Mouse (Mus musculus): ENCODE results near the gene Copz1.
A peak's percentile ranks its signal among the peaks of the same experiment; 100 is the strongest.
"Not testable (repeated sequence)": the region's sequence is repeated elsewhere in the genome, so short reads cannot be mapped to it uniquely, and the experiment has no call there.

The Copz1 gene

DNA sequence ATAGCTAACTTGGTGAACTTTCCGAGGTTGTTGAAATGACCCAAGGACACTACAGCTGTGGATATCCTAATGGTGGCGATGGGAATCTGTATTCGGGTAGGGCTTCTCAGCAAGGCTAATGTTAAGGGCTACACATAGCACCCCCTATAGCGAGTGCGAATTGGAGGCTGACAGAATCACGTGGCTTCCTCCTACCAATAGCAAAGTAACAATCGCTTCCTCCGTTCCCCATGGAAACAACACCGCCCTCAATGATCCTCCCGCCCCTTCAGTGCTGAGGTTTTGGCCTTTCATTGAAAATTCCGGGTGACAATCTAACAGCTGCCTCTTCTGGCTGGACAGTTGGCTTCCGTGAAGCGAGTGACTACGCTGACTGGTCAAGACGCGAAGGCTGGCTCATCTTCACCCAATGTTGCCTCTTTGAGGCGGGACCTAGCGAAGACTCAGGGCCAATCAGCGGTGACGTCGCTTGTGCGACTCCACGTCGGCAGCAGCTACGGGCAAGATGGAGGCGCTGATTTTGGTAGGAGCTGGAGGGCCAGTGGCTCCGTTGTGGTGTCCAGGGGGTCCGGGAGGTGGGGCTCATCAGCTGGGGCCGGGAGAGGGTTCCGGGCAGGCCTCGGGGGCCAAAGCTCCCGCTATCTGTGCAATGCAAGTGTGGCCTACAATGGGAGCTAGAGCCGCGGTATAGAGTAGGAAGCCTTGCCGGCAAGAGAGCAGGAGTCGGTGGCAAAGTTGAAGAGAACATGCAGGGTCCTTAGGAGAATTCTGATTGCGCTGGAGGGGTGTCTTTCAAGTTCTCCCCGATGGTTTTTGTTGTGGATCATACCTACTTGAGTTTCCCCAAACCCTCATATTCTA, at the start of gene Copz1:
Copz1 (plus strand) TSS at position 296 of the 861 bp plus-strand sequence.
- peak; percentile 97 to 98 for DNase-seq (ENCODE audit: low spot score in 2 of 2)

GRCm38 (mm10) chr15:103224161-103224560, 48.4 kb upstream of the Copz1 start:
- DNase-seq (ENCODE audit: low spot score in 2 of 2): no peak

DNA sequence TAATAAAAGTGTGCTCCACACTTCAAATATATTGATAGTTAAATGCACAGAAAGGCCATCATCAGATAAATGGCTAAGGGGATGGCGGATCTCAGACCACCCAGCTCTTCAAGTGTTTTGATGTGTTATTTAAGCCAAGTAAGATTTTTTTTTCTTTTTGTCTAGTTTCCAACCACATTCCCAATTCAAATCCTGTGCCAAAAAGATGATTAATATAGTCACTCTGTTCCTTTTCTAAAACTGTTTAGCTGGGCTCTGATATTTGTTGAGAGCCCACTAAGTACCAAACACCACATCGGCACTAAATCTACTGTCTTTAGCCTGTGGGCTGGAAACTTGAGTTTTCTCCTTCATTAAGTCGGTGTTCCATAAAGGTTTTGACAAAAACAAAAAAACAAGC, 45.5 kb upstream of the Copz1 start:
- no peak for DNase-seq (ENCODE audit: low spot score in 2 of 2)

DNA sequence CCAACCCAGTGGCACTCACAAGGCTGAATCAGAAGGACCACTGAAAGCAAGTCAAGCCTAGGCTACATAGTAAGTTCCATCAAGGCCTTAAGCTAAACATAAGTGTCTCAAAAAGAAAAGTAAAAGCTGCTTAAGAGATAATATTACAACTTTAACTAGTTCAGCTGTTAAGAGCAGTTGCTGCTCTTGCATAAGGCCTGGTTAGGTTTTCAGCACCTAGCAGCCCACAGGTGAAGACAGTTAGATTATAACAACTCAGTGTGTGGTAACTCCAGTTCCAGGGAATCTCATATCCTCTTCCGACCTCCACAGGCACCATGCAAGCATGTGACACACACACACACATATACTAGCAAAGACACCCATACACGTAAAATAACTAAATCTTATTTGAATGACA, 44.9 kb upstream of the Copz1 start:
- no peak for DNase-seq (ENCODE audit: low spot score in 2 of 2)

GRCm38 (mm10) chr15:103228904-103229303, 43.6 kb upstream of the Copz1 start:
- DNase-seq (ENCODE audit: low spot score in 2 of 2): no peak

- no peak for DNase-seq (ENCODE audit: low spot score in 2 of 2)
Measured at GRCm38 (mm10) chr15:103233119-103233518, 39.4 kb upstream of the Copz1 start.

DNA sequence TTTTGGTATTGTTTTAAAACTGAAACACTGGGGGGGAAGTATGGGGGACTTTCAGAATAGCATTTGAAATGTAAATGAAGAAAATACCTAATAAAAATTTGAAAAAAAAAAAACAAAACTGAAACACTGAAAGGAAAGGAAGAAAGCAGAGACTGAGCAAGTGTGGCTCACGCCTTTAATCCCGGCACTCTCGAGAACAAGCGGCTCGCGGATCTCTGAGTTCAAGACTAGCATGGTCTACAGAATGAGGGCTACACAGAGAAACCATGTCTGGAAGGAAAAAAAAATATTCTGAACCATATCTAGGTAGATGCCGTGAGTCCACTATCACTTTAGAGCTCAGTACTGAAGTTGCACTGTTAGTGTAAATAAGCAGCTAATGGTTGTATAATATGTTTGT, 35.2 kb upstream of the Copz1 start:
- DNase-seq (ENCODE audit: low spot score in 2 of 2): no peak

GRCm38 (mm10) chr15:103239130-103239684, 33.3 kb upstream of the Copz1 start:
- DNase-seq (ENCODE audit: low spot score in 2 of 2): peak; percentile 94 to 95

- DNase-seq (ENCODE audit: low spot score in 2 of 2): peak; percentile 98
Measured at GRCm38 (mm10) chr15:103239685-103240159, 32.8 kb upstream of the Copz1 start, which contains the start of gene Cbx5. Gene Cbx5 (minus strand): TSS chr15:103239816.

- peak; percentile 96 to 98 for DNase-seq (ENCODE audit: low spot score in 2 of 2)
Measured at GRCm38 (mm10) chr15:103240160-103241028, 32.1 kb upstream of the Copz1 start, which contains the start of gene Hnrnpa1. Gene Hnrnpa1 (plus strand): TSS chr15:103240432.

DNA sequence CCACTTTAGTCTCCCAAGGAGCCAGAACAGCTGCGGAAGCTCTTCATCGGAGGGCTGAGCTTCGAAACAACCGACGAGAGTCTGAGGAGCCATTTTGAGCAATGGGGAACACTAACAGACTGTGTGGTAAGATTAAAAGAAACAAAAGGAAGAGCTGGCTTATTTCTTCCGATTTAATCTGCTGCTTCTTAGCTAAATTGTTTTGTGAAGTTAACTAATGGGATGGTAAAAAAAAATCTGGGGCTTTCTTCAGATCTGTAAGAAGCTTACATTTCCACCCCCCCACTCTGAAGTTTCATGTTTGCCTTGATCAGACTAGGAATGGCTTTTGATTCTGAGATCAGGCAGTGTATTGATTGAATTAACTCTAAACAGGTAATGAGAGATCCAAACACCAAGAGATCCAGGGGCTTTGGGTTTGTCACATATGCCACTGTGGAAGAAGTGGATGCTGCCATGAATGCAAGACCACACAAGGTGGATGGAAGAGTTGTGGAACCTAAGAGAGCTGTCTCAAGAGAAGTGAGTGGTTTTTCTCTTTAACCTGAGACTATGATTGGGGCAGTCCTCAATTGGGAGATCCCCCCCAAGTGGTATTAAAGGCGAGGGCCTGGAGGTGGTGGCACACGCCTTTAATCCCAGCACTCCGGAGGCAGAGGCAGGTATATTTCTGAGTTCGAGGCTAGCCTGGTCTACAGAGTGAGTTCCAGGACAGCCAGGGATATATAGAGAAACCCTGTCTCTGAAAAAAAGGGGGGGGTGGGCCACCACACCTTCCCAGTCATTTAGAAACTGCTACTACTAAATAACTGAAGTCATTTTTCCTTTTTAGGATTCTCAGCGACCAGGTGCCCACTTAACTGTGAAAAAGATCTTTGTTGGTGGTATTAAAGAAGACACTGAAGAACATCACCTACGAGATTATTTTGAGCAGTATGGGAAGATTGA, 31.2 kb upstream of the Copz1 start:
- not testable (repeated sequence) for DNase-seq (ENCODE audit: low spot score in 2 of 2)

GRCm38 (mm10) chr15:103242885-103243284, 29.6 kb upstream of the Copz1 start:
- no peak for DNase-seq (ENCODE audit: low spot score in 2 of 2)

DNA sequence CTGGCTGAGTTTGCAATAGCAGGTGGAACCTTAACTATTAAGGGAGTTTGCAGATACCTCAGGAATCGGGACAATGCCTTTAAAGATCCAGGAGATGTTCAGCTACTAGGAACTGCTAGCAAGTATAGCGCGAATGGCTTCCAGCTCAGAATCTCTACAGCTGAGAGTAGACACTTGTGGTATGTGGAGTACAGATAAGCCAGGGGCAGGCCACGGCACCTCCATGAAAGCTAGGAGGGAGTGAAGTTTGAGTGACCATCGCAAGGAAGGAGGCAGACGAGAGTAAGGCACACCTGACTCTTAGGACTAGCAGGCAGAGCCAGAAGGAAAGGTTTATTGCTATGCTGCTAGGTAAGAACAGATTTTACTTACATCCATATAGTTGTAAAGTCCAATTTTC, 26.9 kb upstream of the Copz1 start:
- DNase-seq (ENCODE audit: low spot score in 2 of 2): no peak

- DNase-seq (ENCODE audit: low spot score in 2 of 2): no peak
Measured at GRCm38 (mm10) chr15:103247078-103247781, 25.3 kb upstream of the Copz1 start.

- DNase-seq (ENCODE audit: low spot score in 2 of 2): no peak
Measured at GRCm38 (mm10) chr15:103247782-103248400, 24.6 kb upstream of the Copz1 start.

DNA sequence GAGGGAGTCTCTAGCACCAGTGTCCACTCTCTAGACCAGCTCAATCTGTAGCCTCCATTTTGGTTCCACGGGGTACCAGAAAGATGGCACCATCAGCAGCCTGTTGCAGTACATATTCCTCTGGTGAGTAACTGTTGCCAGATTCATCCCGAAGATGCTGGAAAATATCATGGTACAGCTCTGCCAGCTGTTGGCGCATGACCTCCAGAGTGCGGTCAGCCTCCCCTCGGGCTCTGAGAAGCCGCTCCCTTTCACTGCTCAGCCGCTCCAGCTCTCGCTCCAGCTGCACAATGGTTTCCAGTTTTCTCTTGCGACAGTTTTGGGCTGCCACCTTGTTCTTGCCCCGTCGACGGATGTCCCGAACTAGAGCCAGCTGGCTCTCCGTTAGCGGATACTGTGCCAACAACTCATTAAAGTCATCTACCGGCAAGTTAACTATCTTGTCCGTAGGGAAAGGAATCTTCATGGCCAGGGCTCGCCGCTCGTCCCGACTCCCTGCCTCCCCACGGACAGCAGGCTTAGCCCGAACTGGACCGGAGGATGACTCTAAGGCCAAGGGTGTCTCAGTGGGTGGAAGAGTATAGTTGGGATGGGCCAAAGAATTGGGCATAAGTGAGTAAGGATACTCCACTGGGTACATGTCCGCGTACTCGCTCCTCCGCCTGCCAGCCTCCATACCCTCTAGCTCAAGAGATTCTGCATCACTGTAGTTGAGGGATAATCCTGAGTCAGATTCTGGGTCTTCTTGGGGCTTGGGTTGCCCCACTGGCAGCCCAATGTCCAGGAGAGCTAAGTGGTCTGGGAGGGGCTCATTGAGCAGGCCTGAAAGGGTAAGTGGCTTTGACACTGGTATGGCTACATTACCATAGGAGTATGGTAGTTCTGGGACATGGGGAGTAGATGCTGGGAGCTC, 23.9 kb upstream of the Copz1 start:
- DNase-seq (ENCODE audit: low spot score in 2 of 2): no peak

DNA sequence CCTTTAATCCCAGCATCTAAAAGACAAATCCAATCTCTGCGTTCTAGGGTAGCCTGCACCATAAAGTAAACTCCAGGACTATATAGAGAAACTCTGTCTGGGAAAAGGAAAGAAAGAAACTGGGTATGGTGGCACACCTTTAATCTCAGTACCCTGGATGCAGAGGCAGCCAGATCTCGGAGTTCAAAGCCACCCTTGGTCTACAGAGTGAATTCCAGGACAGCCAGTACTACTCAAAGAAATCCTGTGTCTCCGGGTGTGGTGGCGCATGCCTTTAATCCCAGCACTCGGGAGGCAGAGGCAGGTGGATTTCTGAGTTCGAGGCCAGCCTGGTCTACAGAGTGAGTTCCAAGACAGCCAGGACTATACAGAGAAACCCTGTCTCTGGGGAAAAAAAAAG, 23.0 kb upstream of the Copz1 start:
- not testable (repeated sequence) for DNase-seq (ENCODE audit: low spot score in 2 of 2)

DNA sequence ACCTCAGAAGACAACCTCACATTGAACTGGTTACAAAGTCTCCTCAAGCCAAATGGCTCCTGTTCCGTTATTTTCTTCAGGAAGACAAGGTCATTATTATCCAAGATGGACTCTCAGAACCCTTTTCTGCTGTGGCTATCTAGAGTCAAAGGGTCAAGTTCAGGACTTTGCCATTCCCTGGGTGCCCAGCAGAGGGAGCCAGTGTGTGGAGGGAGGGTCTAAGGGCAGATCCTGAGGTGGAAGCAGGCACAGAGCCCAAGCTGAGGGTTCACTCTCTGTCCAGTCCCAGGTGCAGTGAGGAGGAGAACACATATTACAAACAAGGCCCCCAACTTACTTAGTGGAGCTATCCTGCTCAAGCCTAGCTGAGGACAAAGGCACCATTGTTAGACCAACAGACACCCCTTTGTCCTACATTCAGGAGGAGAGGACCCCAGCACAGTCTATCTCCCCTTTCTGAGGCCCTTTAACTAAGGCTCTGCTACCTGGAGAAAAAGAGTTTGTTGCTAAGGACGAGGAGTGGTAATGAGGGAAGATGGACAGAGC, 22.2 kb upstream of the Copz1 start:
- peak; percentile 66 to 75 for DNase-seq (ENCODE audit: low spot score in 2 of 2)
